Mouse (Mus musculus): ENCODE data around the gene Il2rb. TPM values are rescaled to one million over a fixed set of nuclear protein-coding genes. Genes with fewer than 3 reads are reported as not detected.

Il2rb gene
- polyA plus RNA-seq, 1 experiment from 2014 or later, result not detected

DNA sequence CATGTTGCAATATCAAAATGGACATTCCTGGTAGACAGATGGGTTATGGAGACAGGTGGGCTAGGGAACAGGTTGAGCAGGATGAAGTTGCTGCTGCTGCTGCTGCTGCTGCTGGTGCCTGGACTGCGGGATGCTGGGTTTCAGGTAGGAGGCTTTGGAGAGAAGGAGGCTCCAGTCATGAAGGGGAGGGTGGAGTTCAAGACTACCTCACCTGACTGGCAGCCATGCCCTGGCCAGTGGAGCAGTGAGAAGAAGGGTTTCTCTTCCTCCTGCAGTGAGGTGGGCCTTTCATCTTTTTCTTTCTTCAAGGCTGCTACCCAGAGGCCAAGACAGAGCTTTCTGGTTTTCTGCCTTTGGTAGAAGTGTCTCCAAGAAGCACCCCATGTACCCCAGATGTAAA, 18.2 kb downstream of the Il2rb start:
- no peaks in the 10 kb centered on the region for H3K36me3 ChIP-seq
- no peak overlapping the region for H3K4me2 ChIP-seq (replicated peaks)
- no peak overlapping the region for H3K27ac ChIP-seq
- H3K4me3 ChIP-seq (replicated peaks), result no peak overlapping the region
- no peak for ATAC-seq
- peaks cover 4% of the 10 kb centered on the region; the same call in 1 of the 2 replicates for H3K27me3 ChIP-seq
- no peaks in the 10 kb centered on the region for H3K9me3 ChIP-seq
- 78% methylated on average over 1 of the region's 1 CpGs for WGBS
- no peaks in the 10 kb centered on the region for H3K4me1 ChIP-seq (replicated peaks)
- H3K9ac ChIP-seq (replicated peaks), result no peak overlapping the region

DNA sequence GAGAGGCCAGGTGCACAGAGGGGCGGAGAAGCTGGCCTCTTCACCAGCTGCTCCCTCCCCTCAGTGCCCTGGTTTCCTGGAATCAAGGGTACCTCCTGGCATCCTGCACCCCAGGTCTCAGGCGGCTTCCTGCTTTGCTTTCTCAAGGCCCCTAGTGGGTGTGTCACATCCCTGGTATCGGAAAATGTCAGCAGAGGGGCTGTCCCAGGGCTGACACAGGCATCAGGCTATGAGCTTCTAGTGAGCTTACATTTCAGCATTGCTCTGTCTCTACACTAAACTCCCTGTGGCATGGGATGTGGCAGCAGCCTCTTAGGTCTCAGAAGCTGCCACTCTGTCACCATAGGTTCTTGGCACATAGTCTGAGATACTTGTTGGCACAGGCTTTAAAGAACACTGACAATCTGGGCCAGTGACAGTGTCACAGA, 19.5 kb downstream of the Il2rb start:
- Histone ChIP-seq H3K9me3 (no peaks in the 10 kb centered on the region), H3K4me2 (replicated peaks) (no peak overlapping the region), H3K36me3 (no peaks in the 10 kb centered on the region), H3K27me3 (peaks cover 4% of the 10 kb centered on the region; the same call in 1 of the 2 replicates), H3K4me3 (replicated peaks) (no peak overlapping the region), H3K4me1 (replicated peaks) (no peaks in the 10 kb centered on the region), H3K9ac (replicated peaks) (no peak overlapping the region), H3K27ac (no peak overlapping the region)
- ATAC-seq, result no peak
- WGBS, result 72% methylated on average over 3 of the region's 3 CpGs

GRCm38 (mm10) chr15:78473442-78473841, 21.6 kb downstream of the Il2rb start:
- H3K27me3 ChIP-seq, result peaks cover 4% of the 10 kb centered on the region; the same call in 1 of the 2 replicates
- H3K27ac ChIP-seq, result no peak overlapping the region
- H3K36me3 ChIP-seq, result no peaks in the 10 kb centered on the region
- no peak overlapping the region for H3K4me3 ChIP-seq (replicated peaks)
- ATAC-seq, result no peak
- 87% methylated on average over 6 of the region's 6 CpGs for WGBS
- H3K9ac ChIP-seq (replicated peaks), result no peak overlapping the region
- H3K4me1 ChIP-seq (replicated peaks), result no peaks in the 10 kb centered on the region
- H3K4me2 ChIP-seq (replicated peaks), result no peak overlapping the region
- H3K9me3 ChIP-seq, result no peaks in the 10 kb centered on the region

- Histone ChIP-seq H3K27ac (no peak overlapping the region), H3K4me3 (replicated peaks) (no peak overlapping the region), H3K9ac (replicated peaks) (no peak overlapping the region), H3K27me3 (peaks cover 4% of the 10 kb centered on the region; the same call in 1 of the 2 replicates), H3K4me2 (replicated peaks) (no peak overlapping the region), H3K36me3 (no peaks in the 10 kb centered on the region), H3K9me3 (no peaks in the 10 kb centered on the region), H3K4me1 (replicated peaks) (no peaks in the 10 kb centered on the region)
- ATAC-seq, result no peak
- 67% methylated on average over 7 of the region's 7 CpGs for WGBS
These were observed 23.2 kb downstream of the Il2rb start for GRCm38 (mm10) chr15:78471902-78472301.

- Histone ChIP-seq H3K4me3 (replicated peaks) (no peak overlapping the region), H3K27me3 (peaks cover 4% of the 10 kb centered on the region; the same call in 1 of the 2 replicates), H3K9ac (replicated peaks) (no peak overlapping the region), H3K27ac (no peak overlapping the region), H3K9me3 (no peaks in the 10 kb centered on the region), H3K36me3 (no peaks in the 10 kb centered on the region), H3K4me2 (replicated peaks) (no peak overlapping the region), H3K4me1 (replicated peaks) (no peaks in the 10 kb centered on the region)
- WGBS, result 75% methylated on average over 4 of the region's 4 CpGs
- no peak for ATAC-seq
These were observed 24.4 kb downstream of the Il2rb start for GRCm38 (mm10) chr15:78470495-78471276.

DNA sequence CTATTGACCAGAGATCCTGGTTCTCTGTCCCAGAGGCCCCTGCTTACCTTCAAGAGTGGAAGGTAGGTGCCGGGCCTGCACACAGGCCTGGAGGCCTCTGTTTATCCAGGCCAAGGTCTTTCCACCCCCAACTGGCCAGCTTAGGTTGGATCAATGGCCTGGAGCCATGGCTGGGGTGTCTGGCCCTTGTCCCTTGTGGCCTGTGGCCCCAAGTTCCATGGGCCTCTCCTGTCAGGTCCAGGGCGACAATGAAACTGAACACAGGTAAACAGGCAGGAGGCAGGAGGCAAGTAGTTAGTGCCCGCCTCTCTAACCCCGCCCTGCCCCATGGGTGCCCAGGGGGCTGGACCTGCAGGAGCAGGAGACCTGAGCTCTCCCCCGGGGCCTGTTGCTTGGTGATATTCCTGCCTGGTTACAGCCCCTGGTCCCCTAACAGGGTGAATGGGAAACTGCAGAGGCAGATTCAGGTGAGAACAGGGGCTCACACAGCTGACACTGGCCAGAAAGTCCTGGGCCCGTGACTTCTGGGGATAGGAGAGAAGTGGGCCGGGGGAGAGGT, 26.6 kb downstream of the Il2rb start, which contains the start of gene Tmprss6:
Tmprss6 (minus strand) TSS at position 256 of the 559 bp plus-strand sequence.
- Histone ChIP-seq H3K27ac (no peak within 1 kb of the TSS), H3K27me3 (no peaks in the 10 kb centered on the region), H3K9ac (replicated peaks) (no peak within 1 kb of the TSS), H3K9me3 (no peaks in the 10 kb centered on the region), H3K4me1 (replicated peaks) (no peaks in the 10 kb centered on the region), H3K4me2 (replicated peaks) (no peak within 1 kb of the TSS), H3K36me3 (no peaks in the 10 kb centered on the region), H3K4me3 (replicated peaks) (no peak within 1 kb of the TSS)
- no peak for ATAC-seq
- WGBS, result 89% methylated on average over 7 of the region's 7 CpGs

GRCm38 (mm10) chr15:78467570-78467969, 27.5 kb downstream of the Il2rb start:
- Histone ChIP-seq H3K27me3 (no peaks in the 10 kb centered on the region), H3K4me2 (replicated peaks) (no peak overlapping the region), H3K9ac (replicated peaks) (no peak overlapping the region), H3K9me3 (no peaks in the 10 kb centered on the region), H3K4me3 (replicated peaks) (no peak overlapping the region), H3K4me1 (replicated peaks) (no peaks in the 10 kb centered on the region), H3K36me3 (no peaks in the 10 kb centered on the region), H3K27ac (no peak overlapping the region)
- ATAC-seq, result no peak
- WGBS, result 95% methylated on average over 7 of the region's 7 CpGs

GRCm38 (mm10) chr15:78466809-78467208, 28.3 kb downstream of the Il2rb start:
- Histone ChIP-seq H3K9ac (replicated peaks) (no peak overlapping the region), H3K4me3 (replicated peaks) (no peak overlapping the region), H3K4me2 (replicated peaks) (no peak overlapping the region), H3K4me1 (replicated peaks) (no peaks in the 10 kb centered on the region), H3K27me3 (no peaks in the 10 kb centered on the region), H3K27ac (no peak overlapping the region), H3K36me3 (no peaks in the 10 kb centered on the region), H3K9me3 (no peaks in the 10 kb centered on the region)
- 36% methylated on average over 6 of the region's 6 CpGs for WGBS
- ATAC-seq, result no peak

DNA sequence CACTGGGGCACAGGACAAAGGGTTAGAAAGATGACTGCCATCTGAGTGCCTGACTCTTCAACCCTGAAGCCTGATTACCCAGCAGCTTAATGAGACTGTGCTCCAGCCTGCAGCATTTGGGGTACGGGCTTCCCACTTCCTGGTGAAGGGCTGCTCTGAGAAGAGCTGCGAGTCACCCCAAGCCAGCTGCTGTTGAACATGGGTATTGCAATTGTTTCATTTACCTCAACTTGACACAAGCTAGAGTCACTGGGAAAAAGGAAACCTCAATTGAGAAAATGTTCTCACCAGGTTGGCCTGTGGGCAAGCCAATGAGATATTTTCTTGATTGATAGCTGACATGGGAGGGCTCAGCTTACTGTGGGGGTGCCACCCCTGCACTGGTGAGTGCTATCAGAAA, 32.1 kb downstream of the Il2rb start:
- Histone ChIP-seq H3K4me1 (replicated peaks) (no peaks in the 10 kb centered on the region), H3K27ac (no peak overlapping the region)

GRCm38 (mm10) chr15:78457193-78457592, 37.9 kb downstream of the Il2rb start:
- Histone ChIP-seq H3K4me1 (replicated peaks) (no peaks in the 10 kb centered on the region), H3K27ac (no peak overlapping the region), H3K4me3 (replicated peaks) (no peak overlapping the region), H3K9ac (replicated peaks) (no peak overlapping the region), H3K27me3 (no peaks in the 10 kb centered on the region), H3K4me2 (replicated peaks) (no peak overlapping the region), H3K36me3 (no peaks in the 10 kb centered on the region), H3K9me3 (no peaks in the 10 kb centered on the region)
- WGBS, result 82% methylated on average over 10 of the region's 10 CpGs
- ATAC-seq, result no peak

More for the DNA sequence above, 32.1 kb downstream of the Il2rb start:
- Histone ChIP-seq H3K4me2 (replicated peaks) (no peak overlapping the region), H3K27me3 (no peaks in the 10 kb centered on the region), H3K4me3 (replicated peaks) (no peak overlapping the region), H3K9ac (replicated peaks) (no peak overlapping the region), H3K9me3 (no peaks in the 10 kb centered on the region), H3K36me3 (no peaks in the 10 kb centered on the region)
- WGBS, result 82% methylated on average over 2 of the region's 2 CpGs
- ATAC-seq, result no peak

DNA sequence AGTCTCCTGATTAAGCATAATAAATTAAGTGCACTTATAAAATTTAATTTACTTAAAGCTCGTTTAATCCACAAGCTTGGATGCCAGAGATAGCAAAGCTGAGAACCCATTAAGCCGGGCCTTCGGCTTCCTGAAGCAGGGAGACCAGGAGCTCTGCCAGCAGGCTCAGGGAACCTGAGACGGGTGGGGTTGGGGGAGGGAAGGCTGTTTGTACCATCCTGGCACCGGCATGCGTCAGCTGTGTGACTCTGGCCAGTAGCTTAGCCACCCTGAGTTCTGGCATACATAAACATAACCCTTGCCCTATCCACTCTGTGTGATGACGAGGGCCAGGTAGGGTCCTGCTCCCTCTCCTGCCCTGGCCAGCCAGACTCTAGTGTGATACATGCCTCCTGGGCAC, 39.0 kb downstream of the Il2rb start:
- H3K9ac ChIP-seq (replicated peaks), result no peak overlapping the region
- H3K9me3 ChIP-seq, result no peaks in the 10 kb centered on the region
- H3K4me1 ChIP-seq (replicated peaks), result no peaks in the 10 kb centered on the region
- H3K27ac ChIP-seq, result no peak overlapping the region
- ATAC-seq, result no peak
- H3K4me2 ChIP-seq (replicated peaks), result no peak overlapping the region
- no peak overlapping the region for H3K4me3 ChIP-seq (replicated peaks)
- WGBS, result 60% methylated on average over 7 of the region's 7 CpGs
- H3K36me3 ChIP-seq, result no peaks in the 10 kb centered on the region
- no peaks in the 10 kb centered on the region for H3K27me3 ChIP-seq

DNA sequence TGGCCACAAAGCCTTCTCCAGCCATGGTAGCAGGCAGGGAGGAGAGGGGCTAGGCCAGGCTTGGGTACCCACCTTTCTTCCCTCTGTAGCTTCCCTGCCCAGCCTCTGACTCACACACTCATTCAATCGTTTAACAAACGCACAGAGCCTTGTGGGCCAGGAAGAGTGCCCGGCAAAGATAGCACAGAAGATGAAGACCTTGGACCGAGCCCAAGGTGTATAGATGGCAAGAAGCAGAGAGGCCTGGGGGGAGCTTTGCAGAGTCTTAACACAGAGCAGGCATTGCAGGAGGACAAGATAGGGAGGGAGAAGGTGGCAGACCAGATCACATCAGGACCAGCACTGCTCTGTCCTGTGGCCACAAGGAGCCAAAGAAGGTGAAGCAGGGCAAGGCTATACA, 39.9 kb downstream of the Il2rb start:
- Histone ChIP-seq H3K4me1 (replicated peaks) (peaks cover 2% of the 10 kb centered on the region; the same call in 1 of the 2 replicates), H3K4me2 (replicated peaks) (no peak overlapping the region), H3K36me3 (no peaks in the 10 kb centered on the region), H3K27ac (no peak overlapping the region), H3K27me3 (no peaks in the 10 kb centered on the region), H3K9ac (replicated peaks) (no peak overlapping the region), H3K4me3 (replicated peaks) (no peak overlapping the region), H3K9me3 (no peaks in the 10 kb centered on the region)
- no peak for ATAC-seq
- WGBS, result 87% methylated on average over 4 of the region's 4 CpGs
